Mouse (Mus musculus): Measurements from ENCODE around the gene Eipr1. TPM values are rescaled to one million over a fixed set of nuclear protein-coding genes. Genes with fewer than 3 reads are reported as not detected.
A peak's percentile ranks its signal among the peaks of the same experiment; 100 is the strongest.

Eipr1 gene
- polyA plus RNA-seq, 1 experiment from 2014 or later: 15.5 TPM

DNA sequence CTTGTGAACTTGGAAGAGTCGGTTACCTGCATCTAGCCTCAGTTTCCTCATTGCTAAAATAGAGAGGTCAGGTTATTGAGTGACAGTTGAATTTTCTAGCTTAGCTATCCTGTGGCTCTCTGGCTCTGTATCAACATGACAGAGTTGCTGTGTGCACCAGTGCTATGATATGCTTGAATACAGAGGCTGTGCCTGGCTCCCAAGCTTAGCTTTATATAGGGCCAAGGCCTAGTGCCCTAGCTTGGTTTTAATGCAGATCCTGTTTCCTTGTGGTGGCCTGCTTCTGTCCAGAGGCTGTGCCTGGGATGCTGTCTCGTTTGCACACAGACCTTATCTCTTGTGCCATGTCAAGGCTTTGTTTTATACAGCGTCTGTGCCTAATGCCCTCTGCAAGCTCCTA, 66.3 kb downstream of the Eipr1 start:
- Histone ChIP-seq H3K9me3 (ENCODE audit: low read length) (no peaks in the 10 kb centered on the region), H3K9ac (replicated peaks) (no peak overlapping the region), H3K27ac (ENCODE audit: low read depth) (no peak overlapping the region), H3K4me3 (ENCODE audit: low read depth, low read length) (no peak overlapping the region), H3K36me3 (replicated peaks; ENCODE audit: insufficient read depth, low read length) (no peaks in the 10 kb centered on the region), H3K4me1 (ENCODE audit: insufficient read depth) (no peaks in the 10 kb centered on the region), H3K4me2 (ENCODE audit: low read depth, low read length) (no peak overlapping the region), H3K27me3 (ENCODE audit: insufficient read depth, low read length) (no peaks in the 10 kb centered on the region)
- no peak for DNase-seq
- WGBS (ENCODE audit: insufficient replicate concordance): 50% methylated on average over 3 of the region's 3 CpGs
- no peak for ATAC-seq
- TF ChIP-seq EP300 (IDR thresholded peaks at IDR 0.05; ENCODE audit: low read depth) (no peak), CTCF (IDR thresholded peaks at IDR 0.05; ENCODE audit: low read depth) (no peak)

DNA sequence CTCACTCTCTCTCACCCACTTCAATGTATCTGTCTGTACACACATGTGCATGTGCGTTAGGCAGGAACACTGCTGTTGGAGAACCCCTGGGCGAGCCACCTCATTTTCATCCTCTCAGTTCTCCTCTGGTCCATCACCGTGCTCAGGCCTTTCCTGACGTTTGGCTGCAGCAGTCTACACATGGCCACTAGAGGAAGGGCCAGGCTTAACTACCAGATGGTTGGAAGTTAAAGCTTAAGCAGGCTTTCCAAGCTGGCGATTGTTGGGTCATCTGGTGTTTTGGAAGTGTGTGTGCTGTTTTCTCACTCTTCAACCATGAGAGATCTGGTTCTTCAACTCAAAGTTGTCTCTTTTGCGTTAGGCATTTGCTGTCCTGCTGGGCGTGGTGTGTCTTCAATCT, 71.9 kb downstream of the Eipr1 start:
- DNase-seq: no peak
- no peak overlapping the region for H3K4me2 ChIP-seq (ENCODE audit: low read depth, low read length)
- WGBS (ENCODE audit: insufficient replicate concordance): 84% methylated on average over 7 of the region's 7 CpGs
- no peaks in the 10 kb centered on the region for H3K36me3 ChIP-seq (replicated peaks; ENCODE audit: insufficient read depth, low read length)
- ATAC-seq: no peak
- H3K27ac ChIP-seq (ENCODE audit: low read depth): no peak overlapping the region
- no peaks in the 10 kb centered on the region for H3K9me3 ChIP-seq (ENCODE audit: low read length)
- H3K4me3 ChIP-seq (ENCODE audit: low read depth, low read length): no peak overlapping the region
- TF ChIP-seq EP300 (IDR thresholded peaks at IDR 0.05; ENCODE audit: low read depth) (no peak), CTCF (IDR thresholded peaks at IDR 0.05; ENCODE audit: low read depth) (no peak)
- H3K4me1 ChIP-seq (ENCODE audit: insufficient read depth): no peaks in the 10 kb centered on the region
- H3K9ac ChIP-seq (replicated peaks): no peak overlapping the region
- H3K27me3 ChIP-seq (ENCODE audit: insufficient read depth, low read length): no peaks in the 10 kb centered on the region

DNA sequence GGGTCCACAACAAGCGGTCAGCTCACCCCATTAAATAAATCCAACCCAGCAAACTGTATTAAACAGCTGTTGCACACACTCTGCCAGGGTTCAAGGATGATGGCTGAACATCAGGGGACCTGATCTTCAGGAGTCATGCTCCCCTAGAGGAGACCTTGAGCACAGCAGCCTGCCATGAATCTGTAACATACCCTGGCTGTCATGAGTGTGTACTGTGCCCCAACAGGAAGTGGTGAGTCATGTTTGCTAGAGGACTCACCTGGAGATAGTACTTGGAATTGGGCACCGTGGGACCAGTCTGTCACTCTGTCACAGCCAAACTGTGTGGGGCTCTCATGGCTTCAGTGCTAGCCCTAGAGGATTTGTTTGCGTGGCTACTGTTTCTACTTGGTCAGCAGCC, 77.9 kb downstream of the Eipr1 start:
- Histone ChIP-seq H3K27ac (ENCODE audit: low read depth) (no peak overlapping the region), H3K4me2 (ENCODE audit: low read depth, low read length) (no peak overlapping the region), H3K4me1 (ENCODE audit: insufficient read depth) (no peaks in the 10 kb centered on the region; the same call in 1 of the 2 replicates), H3K27me3 (ENCODE audit: insufficient read depth, low read length) (no peaks in the 10 kb centered on the region), H3K9ac (replicated peaks) (no peak overlapping the region), H3K9me3 (ENCODE audit: low read length) (no peaks in the 10 kb centered on the region), H3K36me3 (replicated peaks; ENCODE audit: insufficient read depth, low read length) (0 out of 2 replicates have a peak, but pooled peaks cover 5% of the 10 kb centered on the region), H3K4me3 (ENCODE audit: low read depth, low read length) (no peak overlapping the region)
- TF ChIP-seq CTCF (IDR thresholded peaks at IDR 0.05; ENCODE audit: low read depth) (peak; percentile 71), EP300 (IDR thresholded peaks at IDR 0.05; ENCODE audit: low read depth) (no peak)
- ATAC-seq (peak; percentile 70), DNase-seq (peak; percentile 29)
- WGBS (ENCODE audit: insufficient replicate concordance): 65% methylated on average over 3 of the region's 3 CpGs

DNA sequence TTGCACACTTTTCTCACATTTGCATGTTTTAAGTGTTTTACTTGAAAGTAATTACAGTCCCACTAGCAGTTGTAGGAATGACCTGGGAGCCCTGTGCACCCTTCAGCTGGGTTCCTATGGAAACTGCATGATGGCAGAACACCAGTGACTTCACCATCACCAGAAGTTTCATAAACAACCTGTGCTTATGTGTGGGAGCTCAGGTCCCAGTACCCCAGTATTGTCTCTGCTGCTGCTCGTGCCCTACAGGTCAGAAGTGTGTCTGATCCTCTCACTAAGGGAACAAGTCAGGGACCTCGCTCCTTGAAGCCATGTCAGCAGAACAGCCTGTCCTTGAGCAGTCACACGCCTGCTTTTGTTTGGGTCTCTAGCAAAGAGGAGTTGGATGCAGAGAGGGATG, 78.9 kb downstream of the Eipr1 start:
- no peak for ATAC-seq
- H3K27ac ChIP-seq (ENCODE audit: low read depth): no peak overlapping the region
- WGBS (ENCODE audit: insufficient replicate concordance): 83% methylated on average over 3 of the region's 3 CpGs

DNA sequence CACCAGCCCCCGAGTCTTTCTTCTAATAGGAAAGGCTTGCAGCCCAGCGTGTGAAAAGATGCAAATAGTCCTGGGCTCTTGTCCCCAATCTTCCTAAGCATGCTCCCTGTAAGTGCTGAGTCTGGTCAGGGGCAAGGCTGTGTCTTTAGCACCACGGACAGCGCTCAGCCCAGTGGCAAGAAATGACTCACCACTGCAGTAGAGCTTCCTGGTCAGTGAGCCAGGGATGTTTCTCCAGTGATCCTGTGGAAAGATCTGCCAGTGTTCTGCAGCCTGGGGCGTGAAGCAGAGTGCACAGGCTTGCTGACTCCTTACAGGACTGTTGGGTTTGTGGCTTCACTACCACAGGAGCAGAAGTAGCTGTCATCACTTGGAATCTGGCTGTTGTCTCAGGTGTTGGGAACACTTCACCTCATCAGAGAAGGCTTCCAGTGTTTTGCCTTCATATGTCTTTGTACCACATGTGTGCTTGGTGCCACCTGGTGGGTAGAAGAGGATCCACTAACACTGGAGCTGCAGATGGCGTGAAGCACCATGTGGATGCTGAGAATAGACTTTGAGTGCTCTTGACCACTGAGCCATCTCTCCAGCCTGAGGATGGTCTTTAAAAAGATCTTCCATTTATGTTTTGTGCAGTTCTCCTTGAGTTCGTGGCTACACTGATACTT, 79.6 kb downstream of the Eipr1 start:
- Histone ChIP-seq H3K4me3 (ENCODE audit: low read depth, low read length) (no peak overlapping the region), H3K4me2 (ENCODE audit: low read depth, low read length) (no peak overlapping the region), H3K27ac (ENCODE audit: low read depth) (no peak overlapping the region), H3K9ac (replicated peaks) (no peak overlapping the region), H3K36me3 (replicated peaks; ENCODE audit: insufficient read depth, low read length) (0 out of 2 replicates have a peak, but pooled peaks cover 5% of the 10 kb centered on the region), H3K4me1 (ENCODE audit: insufficient read depth) (no peaks in the 10 kb centered on the region; the same call in 1 of the 2 replicates), H3K9me3 (ENCODE audit: low read length) (no peaks in the 10 kb centered on the region), H3K27me3 (ENCODE audit: insufficient read depth, low read length) (no peaks in the 10 kb centered on the region)
- TF ChIP-seq CTCF (IDR thresholded peaks at IDR 0.05; ENCODE audit: low read depth) (peak; percentile 72), EP300 (IDR thresholded peaks at IDR 0.05; ENCODE audit: low read depth) (no peak)
- peak; percentile 58 for DNase-seq
- 46% methylated on average over 7 of the region's 7 CpGs for WGBS (ENCODE audit: insufficient replicate concordance)
- ATAC-seq: no peak; the same call in 1 of the 2 replicates

More for the DNA sequence above, 78.9 kb downstream of the Eipr1 start:
- Histone ChIP-seq H3K4me3 (ENCODE audit: low read depth, low read length) (no peak overlapping the region), H3K27me3 (ENCODE audit: insufficient read depth, low read length) (no peaks in the 10 kb centered on the region), H3K9ac (replicated peaks) (no peak overlapping the region), H3K9me3 (ENCODE audit: low read length) (no peaks in the 10 kb centered on the region), H3K4me1 (ENCODE audit: insufficient read depth) (no peaks in the 10 kb centered on the region; the same call in 1 of the 2 replicates), H3K36me3 (replicated peaks; ENCODE audit: insufficient read depth, low read length) (0 out of 2 replicates have a peak, but pooled peaks cover 5% of the 10 kb centered on the region), H3K4me2 (ENCODE audit: low read depth, low read length) (no peak overlapping the region)
- DNase-seq: no peak
- TF ChIP-seq CTCF (IDR thresholded peaks at IDR 0.05; ENCODE audit: low read depth) (no peak), EP300 (IDR thresholded peaks at IDR 0.05; ENCODE audit: low read depth) (no peak)

DNA sequence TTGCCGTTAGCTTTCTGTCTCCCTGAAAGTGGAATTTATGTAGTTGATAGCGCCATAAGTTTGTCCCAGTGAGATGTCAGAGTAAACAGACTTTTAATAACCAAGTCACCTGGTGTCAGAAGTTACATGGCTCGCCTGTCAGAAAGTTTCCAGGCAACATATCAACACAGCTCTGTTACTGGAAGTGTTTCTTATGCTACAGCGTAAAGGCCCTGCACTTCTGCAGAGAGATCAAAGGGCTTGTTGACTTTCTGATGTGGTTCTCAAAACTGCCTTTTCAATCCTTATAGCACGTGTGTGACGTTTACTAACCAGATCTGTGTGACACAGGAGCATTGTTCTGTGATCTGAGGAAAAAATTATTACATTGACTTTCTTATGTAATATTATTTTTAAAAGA, 82.7 kb downstream of the Eipr1 start:
- TF ChIP-seq EP300 (IDR thresholded peaks at IDR 0.05; ENCODE audit: low read depth): no peak
- TF ChIP-seq CTCF (IDR thresholded peaks at IDR 0.05; ENCODE audit: low read depth): no peak
- H3K4me1 ChIP-seq (ENCODE audit: insufficient read depth): no peaks in the 10 kb centered on the region; the same call in 1 of the 2 replicates
- 0 out of 2 replicates have a peak, but pooled peaks cover 2% of the 10 kb centered on the region for H3K36me3 ChIP-seq (replicated peaks; ENCODE audit: insufficient read depth, low read length)
- H3K27me3 ChIP-seq (ENCODE audit: insufficient read depth, low read length): no peaks in the 10 kb centered on the region
- no peak overlapping the region for H3K4me3 ChIP-seq (ENCODE audit: low read depth, low read length)
- no peaks in the 10 kb centered on the region for H3K9me3 ChIP-seq (ENCODE audit: low read length)
- DNase-seq: no peak
- no peak overlapping the region for H3K9ac ChIP-seq (replicated peaks)
- no peak overlapping the region for H3K4me2 ChIP-seq (ENCODE audit: low read depth, low read length)
- H3K27ac ChIP-seq (ENCODE audit: low read depth): no peak overlapping the region
- ATAC-seq: no peak
- 66% methylated on average over 6 of the region's 6 CpGs for whole genome bisulfite sequencing (ENCODE audit: insufficient replicate concordance)
